Mouse (Mus musculus): ENCODE data around the gene Il33.

DNA sequence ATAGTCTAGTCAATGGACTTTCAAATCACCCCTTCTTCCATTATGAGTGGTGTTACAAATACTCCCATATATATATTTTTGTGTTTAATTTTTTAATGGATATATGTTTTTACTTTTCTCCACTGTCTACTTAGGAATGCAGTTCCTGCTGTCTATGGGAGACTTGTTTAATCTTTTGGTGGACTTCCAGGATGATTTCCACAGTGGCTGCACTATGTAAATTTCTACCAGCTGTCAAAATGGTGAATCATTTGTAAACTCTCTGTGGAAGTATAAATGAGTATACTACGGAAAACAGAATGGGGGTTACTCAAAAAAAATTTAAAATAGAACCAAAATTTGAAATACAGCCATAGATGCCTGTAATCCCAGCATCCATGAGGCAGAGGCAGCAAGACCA is 15.7 kb upstream of the Il33 start:
- TF ChIP-seq GATA1 (IDR thresholded peaks at IDR 0.05; ENCODE audit: low read length), result no peak
- TF ChIP-seq TAL1 (IDR thresholded peaks at IDR 0.05; ENCODE audit: low read length), result no peak
